Mouse (Mus musculus): ENCODE measurements around the gene Dph2. TPM values are rescaled to one million over a fixed set of nuclear protein-coding genes. Genes with fewer than 3 reads are reported as not detected.

Gene Dph2
- total and polyA plus RNA-seq, 2 experiments from 2014 or later = 16.7 to 22.3 TPM

DNA sequence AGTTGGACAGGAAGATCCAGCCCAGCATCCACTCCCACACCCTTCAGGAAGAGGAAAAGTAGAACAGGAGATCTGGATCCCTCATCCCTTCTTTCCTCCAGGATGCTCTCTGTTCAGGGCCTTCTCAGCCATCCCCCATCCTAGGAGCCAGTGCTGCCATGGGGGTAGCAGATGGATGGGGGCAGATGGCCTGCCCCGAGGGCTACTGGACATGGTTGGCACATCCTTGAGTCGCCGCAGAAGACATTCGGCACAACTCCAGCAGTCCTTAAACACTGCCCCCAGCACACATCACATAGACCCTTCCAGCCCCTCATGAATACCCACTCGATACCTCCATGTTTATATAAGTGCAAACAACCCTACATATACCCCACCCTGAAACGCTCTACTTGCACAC, 4.2 kb upstream of the Dph2 start:
- H3K4me1 ChIP-seq (ENCODE audit: insufficient read depth) = 0 out of 2 replicates have a peak, but pooled peaks cover 5% of the 10 kb centered on the region
- no peaks in the 10 kb centered on the region for H3K9me3 ChIP-seq (ENCODE audit: low read length)
- peaks cover 70% of the 10 kb centered on the region for H3K36me3 ChIP-seq (ENCODE audit: insufficient read depth)
- H3K4me3 ChIP-seq (ENCODE audit: low read depth, low read length) = no peak overlapping the region
- H3K9ac ChIP-seq = no peak overlapping the region
- ATAC-seq (no peak), DNase-seq (no peak)
- 98% methylated on average over 6 of the region's 6 CpGs for WGBS
- no peak overlapping the region for H3K4me2 ChIP-seq (ENCODE audit: low read depth)
- TF ChIP-seq CTCF (IDR thresholded peaks at IDR 0.05; ENCODE audit: low read depth) = no peak
- no peak overlapping the region for H3K27ac ChIP-seq (ENCODE audit: low read depth, low read length)
- no peaks in the 10 kb centered on the region for H3K27me3 ChIP-seq (ENCODE audit: insufficient read depth, low read length)

DNA sequence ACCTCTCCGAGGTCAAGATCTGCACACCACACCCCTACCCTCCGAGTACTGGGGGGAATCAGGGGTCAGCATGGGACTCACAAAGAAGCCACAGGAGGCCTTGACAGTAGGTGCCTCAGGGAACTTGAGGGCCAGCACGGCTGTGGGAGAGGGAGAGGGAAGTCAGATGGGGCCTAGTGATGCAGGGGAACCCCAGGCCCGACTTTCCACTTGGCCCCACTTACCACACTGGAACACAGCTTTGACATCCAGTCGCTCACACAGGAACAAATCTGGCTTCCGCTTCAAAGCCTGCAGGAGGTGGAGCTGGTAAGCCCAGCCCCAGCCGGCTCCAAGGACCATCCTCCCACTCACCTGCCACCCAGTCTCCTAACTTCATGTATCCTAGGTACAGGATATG, 3.5 kb upstream of the Dph2 start:
- Histone ChIP-seq H3K27ac (ENCODE audit: low read depth, low read length) (no peak overlapping the region), H3K27me3 (ENCODE audit: insufficient read depth, low read length) (no peaks in the 10 kb centered on the region), H3K9ac (no peak overlapping the region), H3K36me3 (ENCODE audit: insufficient read depth) (peaks cover 64% of the 10 kb centered on the region), H3K4me2 (ENCODE audit: low read depth) (no peak overlapping the region), H3K9me3 (ENCODE audit: low read length) (no peaks in the 10 kb centered on the region), H3K4me3 (ENCODE audit: low read depth, low read length) (no peak overlapping the region), H3K4me1 (ENCODE audit: insufficient read depth) (0 out of 2 replicates have a peak, but pooled peaks cover 6% of the 10 kb centered on the region)
- ATAC-seq (no peak), DNase-seq (no peak)
- WGBS = 84% methylated on average over 7 of the region's 7 CpGs
- TF ChIP-seq CTCF (IDR thresholded peaks at IDR 0.05; ENCODE audit: low read depth) = no peak

DNA sequence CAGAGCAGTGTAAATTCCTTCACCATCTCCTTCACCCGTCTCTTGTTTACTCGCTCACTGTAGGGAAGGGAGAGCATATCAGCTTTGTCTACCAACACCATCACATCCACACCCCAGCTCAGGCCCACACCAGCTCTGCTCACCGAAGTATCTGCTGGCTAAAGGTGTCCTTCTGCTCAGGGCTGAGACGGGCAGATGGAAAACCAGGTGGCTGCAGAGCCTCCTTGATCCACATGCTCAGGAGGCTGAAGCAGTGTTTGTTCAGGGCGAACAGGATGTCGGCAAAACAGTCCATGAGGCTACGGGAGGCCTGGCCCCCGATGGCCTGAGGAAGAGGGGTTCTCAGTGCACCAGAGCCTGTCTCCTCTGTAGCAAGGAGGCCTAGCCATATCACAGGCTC, 2.8 kb upstream of the Dph2 start:
- Histone ChIP-seq H3K9ac (no peak overlapping the region), H3K4me2 (ENCODE audit: low read depth) (no peak overlapping the region), H3K4me1 (ENCODE audit: insufficient read depth) (0 out of 2 replicates have a peak, but pooled peaks cover 6% of the 10 kb centered on the region), H3K36me3 (ENCODE audit: insufficient read depth) (peaks cover 57% of the 10 kb centered on the region), H3K27me3 (ENCODE audit: insufficient read depth, low read length) (no peaks in the 10 kb centered on the region), H3K27ac (ENCODE audit: low read depth, low read length) (no peak overlapping the region), H3K9me3 (ENCODE audit: low read length) (no peaks in the 10 kb centered on the region), H3K4me3 (ENCODE audit: low read depth, low read length) (no peak overlapping the region)
- DNase-seq (no peak), ATAC-seq (no peak)
- TF ChIP-seq CTCF (IDR thresholded peaks at IDR 0.05; ENCODE audit: low read depth) = no peak
- 94% methylated on average over 8 of the region's 8 CpGs for WGBS

DNA sequence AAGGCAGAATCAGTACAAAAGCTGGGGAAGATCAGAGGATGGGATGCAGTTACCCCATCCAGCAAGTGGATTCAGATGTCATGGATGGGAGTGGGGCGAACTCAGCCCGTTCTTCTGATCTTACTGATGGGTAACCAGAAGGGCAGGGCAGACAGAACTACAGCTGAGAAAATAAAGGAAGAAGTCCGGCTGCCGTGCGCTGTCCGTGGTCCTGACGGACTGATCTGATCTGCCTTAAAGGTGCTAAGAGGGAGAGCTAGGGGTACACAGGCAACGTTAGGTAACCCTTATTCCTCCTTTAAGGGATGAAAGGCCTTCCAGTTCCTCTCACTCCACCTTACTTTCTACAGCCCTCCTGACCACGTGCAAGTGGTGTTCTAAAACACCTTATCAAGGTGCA, 1.5 kb upstream of the Dph2 start:
- Histone ChIP-seq H3K36me3 (ENCODE audit: insufficient read depth) (peaks cover 52% of the 10 kb centered on the region), H3K27me3 (ENCODE audit: insufficient read depth, low read length) (no peaks in the 10 kb centered on the region), H3K4me2 (ENCODE audit: low read depth) (no peak overlapping the region), H3K9ac (no peak overlapping the region), H3K4me1 (ENCODE audit: insufficient read depth) (0 out of 2 replicates have a peak, but pooled peaks cover 6% of the 10 kb centered on the region), H3K27ac (ENCODE audit: low read depth, low read length) (no peak overlapping the region), H3K9me3 (ENCODE audit: low read length) (no peaks in the 10 kb centered on the region), H3K4me3 (ENCODE audit: low read depth, low read length) (no peak overlapping the region)
- WGBS = 31% methylated on average over 9 of the region's 9 CpGs
- ATAC-seq (no peak), DNase-seq (no peak)
- TF ChIP-seq CTCF (IDR thresholded peaks at IDR 0.05; ENCODE audit: low read depth) = no peak

DNA sequence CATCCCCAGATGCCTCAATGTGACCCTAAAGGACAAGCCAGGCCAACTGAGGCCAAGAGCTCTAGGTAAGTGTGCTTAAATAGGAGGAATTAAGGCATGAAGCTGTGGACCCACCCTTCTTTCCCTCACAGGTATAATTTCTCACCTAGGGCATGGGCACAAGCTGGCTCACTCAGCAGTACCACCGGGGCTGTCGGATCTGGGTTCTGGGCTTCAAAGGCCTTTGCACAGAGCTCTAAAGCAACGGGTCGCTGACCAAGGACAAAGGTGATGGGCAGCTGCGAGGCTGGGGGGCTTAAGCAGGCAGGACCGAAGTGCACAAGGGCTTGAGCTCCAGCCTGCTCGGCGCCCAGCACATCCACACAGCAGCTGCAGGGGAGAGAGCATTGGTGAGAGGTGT, 1.1 kb downstream of the Dph2 start:
- peaks cover 28% of the 10 kb centered on the region for H3K36me3 ChIP-seq (ENCODE audit: insufficient read depth)
- no peak overlapping the region for H3K9ac ChIP-seq
- no peak for TF ChIP-seq CTCF (IDR thresholded peaks at IDR 0.05; ENCODE audit: low read depth)
- no peaks in the 10 kb centered on the region for H3K9me3 ChIP-seq (ENCODE audit: low read length)
- H3K27me3 ChIP-seq (ENCODE audit: insufficient read depth, low read length) = no peaks in the 10 kb centered on the region
- peaks cover 12% of the 10 kb centered on the region for H3K4me1 ChIP-seq (ENCODE audit: insufficient read depth)
- no peak for DNase-seq
- no peak for ATAC-seq
- H3K4me2 ChIP-seq (ENCODE audit: low read depth) = peak overlapping the region; percentile 94
- WGBS = 67% methylated on average over 8 of the region's 8 CpGs
- no peak overlapping the region for H3K27ac ChIP-seq (ENCODE audit: low read depth, low read length)
- H3K4me3 ChIP-seq (ENCODE audit: low read depth, low read length) = no peak overlapping the region

DNA sequence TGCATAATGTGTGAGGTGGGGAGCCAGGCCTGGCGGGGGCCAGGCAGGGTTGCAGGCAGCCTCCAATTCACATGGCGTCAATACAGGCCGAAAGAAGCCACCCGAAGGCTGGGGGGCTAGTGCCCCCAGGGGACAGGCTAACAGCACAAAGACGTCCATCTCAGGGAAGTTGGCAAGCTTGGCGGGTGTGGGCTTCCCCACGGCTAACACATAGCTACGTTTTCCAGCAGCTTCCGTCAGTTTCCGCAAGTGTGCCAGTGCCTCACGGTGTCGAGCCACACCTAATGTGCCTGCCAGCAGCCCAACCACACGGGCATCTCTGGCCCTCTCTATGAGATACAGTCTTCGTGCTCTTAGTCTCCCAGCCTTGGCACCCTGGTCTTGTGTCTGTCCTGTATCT, 1.8 kb downstream of the Dph2 start:
- no peak for TF ChIP-seq CTCF (IDR thresholded peaks at IDR 0.05; ENCODE audit: low read depth)
- 88% methylated on average over 14 of the region's 14 CpGs for WGBS
- Histone ChIP-seq H3K4me2 (ENCODE audit: low read depth) (no peak overlapping the region), H3K27ac (ENCODE audit: low read depth, low read length) (no peak overlapping the region), H3K4me3 (ENCODE audit: low read depth, low read length) (no peak overlapping the region), H3K36me3 (ENCODE audit: insufficient read depth) (peaks cover 28% of the 10 kb centered on the region), H3K9ac (no peak overlapping the region), H3K9me3 (ENCODE audit: low read length) (no peaks in the 10 kb centered on the region), H3K4me1 (ENCODE audit: insufficient read depth) (peaks cover 12% of the 10 kb centered on the region), H3K27me3 (ENCODE audit: insufficient read depth, low read length) (no peaks in the 10 kb centered on the region)
- DNase-seq = no peak
- no peak for ATAC-seq

DNA sequence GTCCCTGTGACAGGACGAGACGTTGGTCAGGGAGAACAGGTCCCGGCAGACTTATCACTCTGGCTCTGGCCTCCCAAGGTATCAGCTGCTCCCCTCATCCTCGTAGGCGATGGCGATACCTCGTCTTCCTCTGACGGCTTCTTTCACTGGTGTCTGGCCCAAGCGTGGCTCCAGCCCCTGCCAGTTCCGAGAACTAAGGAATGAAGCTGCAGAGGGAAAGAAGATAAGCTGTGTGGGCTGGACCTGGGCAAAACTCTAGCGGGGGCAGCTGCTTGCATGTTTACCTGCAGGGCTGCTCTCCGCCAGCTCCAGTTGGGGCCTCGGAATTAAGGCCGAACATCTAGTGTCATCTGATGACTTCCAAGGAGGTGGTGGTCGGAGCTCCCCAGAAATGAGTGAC, 2.4 kb downstream of the Dph2 start:
- Histone ChIP-seq H3K4me3 (ENCODE audit: low read depth, low read length) (no peak overlapping the region), H3K9me3 (ENCODE audit: low read length) (no peaks in the 10 kb centered on the region), H3K4me2 (ENCODE audit: low read depth) (no peak overlapping the region), H3K9ac (no peak overlapping the region), H3K27me3 (ENCODE audit: insufficient read depth, low read length) (no peaks in the 10 kb centered on the region), H3K27ac (ENCODE audit: low read depth, low read length) (no peak overlapping the region), H3K36me3 (ENCODE audit: insufficient read depth) (peaks cover 28% of the 10 kb centered on the region), H3K4me1 (ENCODE audit: insufficient read depth) (peaks cover 12% of the 10 kb centered on the region)
- ATAC-seq (no peak), DNase-seq (no peak)
- WGBS = 91% methylated on average over 15 of the region's 15 CpGs
- no peak for TF ChIP-seq CTCF (IDR thresholded peaks at IDR 0.05; ENCODE audit: low read depth)

- TF ChIP-seq CTCF (IDR thresholded peaks at IDR 0.05; ENCODE audit: low read depth) = no peak
- H3K4me2 ChIP-seq (ENCODE audit: low read depth) = peak overlapping the region; percentile 90
- peak overlapping the region; percentile 93 for H3K4me3 ChIP-seq (ENCODE audit: low read depth, low read length)
- H3K9ac ChIP-seq = no peak overlapping the region
- peaks cover 16% of the 10 kb centered on the region for H3K4me1 ChIP-seq (ENCODE audit: insufficient read depth)
- ATAC-seq = no peak
- WGBS = 65% methylated on average over 2 of the region's 2 CpGs
- peaks cover 26% of the 10 kb centered on the region for H3K36me3 ChIP-seq (ENCODE audit: insufficient read depth)
- H3K27ac ChIP-seq (ENCODE audit: low read depth, low read length) = no peak overlapping the region
- DNase-seq = no peak
- H3K9me3 ChIP-seq (ENCODE audit: low read length) = no peaks in the 10 kb centered on the region
- no peaks in the 10 kb centered on the region for H3K27me3 ChIP-seq (ENCODE audit: insufficient read depth, low read length)
Measured at GRCm38 (mm10) chr4:117887920-117888319, 3.9 kb downstream of the Dph2 start.

Data from forebrain, postnatal 0 days (tissue).